Mouse (Mus musculus) neural tube, embryonic 14.5 days (tissue): ENCODE data around the gene Rem1. TPM values are rescaled to one million over a fixed set of nuclear protein-coding genes. Genes with fewer than 3 reads are reported as not detected.

ENCODE experiments used
- ATAC-seq: fragments of 200-750 bp; cut with Nextera tagmentation; 2 replicates; pipeline ENCODE4 v1.8.0; 2017; ENCODE audit warnings: low read depth, mild to moderate bottlenecking, moderate TSS enrichment, moderate library complexity
- H3K27ac ChIP-seq: fragments of 300-500 bp; sonication (generic); 2 replicates; pipeline ENCODE4 v1.5.1; 2014; ENCODE audit warnings: low read depth, mild to moderate bottlenecking, control low read depth, low read length, moderate library complexity, mixed read lengths
- H3K27me3 ChIP-seq: fragments of 300-500 bp; sonication (generic); 2 replicates; pipeline ENCODE4 v1.6.1; 2014; ENCODE audit warnings: low read length; ENCODE audit not compliant: control insufficient read depth, insufficient read depth
- H3K36me3 ChIP-seq: fragments of 300-500 bp; sonication (generic); 2 replicates; pipeline ENCODE4 v1.6.1; 2014; ENCODE audit warnings: low read length, mixed read lengths; ENCODE audit not compliant: control insufficient read depth, insufficient read depth
- H3K4me1 ChIP-seq: fragments of 300-500 bp; sonication (generic); 2 replicates; pipeline ENCODE4 v1.6.1; 2014; ENCODE audit warnings: low read length; ENCODE audit not compliant: control insufficient read depth, insufficient read depth
- H3K4me2 ChIP-seq: fragments of 300-500 bp; sonication (generic); 2 replicates; pipeline ENCODE4 v1.6.1; 2014; ENCODE audit warnings: mild to moderate bottlenecking, low read depth, low read length, control low read depth
- H3K4me3 ChIP-seq: fragments of 300-500 bp; sonication (generic); 2 replicates; pipeline ENCODE4 v1.5.1; 2014; ENCODE audit warnings: low read depth, low read length, control low read depth, mixed read lengths
- H3K9ac ChIP-seq: fragments of 300-500 bp; sonication (generic); replicated peaks from 2 replicates; pipeline ENCODE4 v1.6.1; 2014; ENCODE audit warnings: low read depth, mild to moderate bottlenecking, control low read depth, low read length, mixed read lengths
- H3K9me3 ChIP-seq: fragments of 300-500 bp; sonication (generic); 2 replicates; pipeline ENCODE4 v1.6.1; 2016; ENCODE audit warnings: low read length; ENCODE audit not compliant: control insufficient read depth
- WGBS: fragments of 180-500 bp; shearing (Covaris S2); extraction: QIAGEN DNeasy Blood & Tissue Kit; methylation state at CpG from one replicate; pipeline ENCODE4 v1.1.7; 2014; 5-methylcytosine and 5-hydroxymethylcytosine counted together
- polyA plus RNA-seq: library from polyadenylated mRNA; unstranded; fragments of >200 nt; fragmentation: Nextera tagmentation; extraction: Ambion mirVana; gene quantifications from 2 replicates; pipeline ENCODE4 v1.2.1, GENCODE M21; 2014

Gene Rem1
- polyA plus RNA-seq, 1 experiment from 2014 or later: not detected

DNA sequence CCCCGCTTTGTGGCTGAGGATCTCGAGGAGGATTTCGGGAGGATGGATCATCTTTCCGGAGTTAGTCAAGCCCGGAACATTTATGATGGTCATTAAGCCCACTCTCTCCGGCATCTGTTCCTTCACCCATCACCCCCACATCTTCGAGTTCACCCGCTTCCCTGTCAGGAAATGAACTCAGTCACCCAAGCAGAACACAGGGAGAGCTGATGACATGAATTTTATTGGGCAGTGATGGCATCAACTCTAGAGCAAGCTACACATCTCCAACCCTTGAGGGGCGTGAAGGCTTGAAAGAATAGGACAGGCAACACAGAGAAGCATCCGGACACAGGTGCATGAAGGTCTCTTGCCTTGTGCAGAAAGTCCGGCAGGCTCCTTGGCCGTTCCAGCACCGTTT is 4.6 kb upstream of the Rem1 start:
- no peak for ATAC-seq
- Histone ChIP-seq H3K4me2 (no peak overlapping the region), H3K36me3 (no peaks in the 10 kb centered on the region), H3K4me1 (peaks cover 6% of the 10 kb centered on the region; the same call in 1 of the 2 replicates), H3K4me3 (no peak overlapping the region), H3K27me3 (peaks cover 9% of the 10 kb centered on the region; the same call in 1 of the 2 replicates), H3K9me3 (no peaks in the 10 kb centered on the region), H3K9ac (no peak overlapping the region), H3K27ac (no peak overlapping the region)
- WGBS: 74% methylated on average over 13 of the region's 13 CpGs

DNA sequence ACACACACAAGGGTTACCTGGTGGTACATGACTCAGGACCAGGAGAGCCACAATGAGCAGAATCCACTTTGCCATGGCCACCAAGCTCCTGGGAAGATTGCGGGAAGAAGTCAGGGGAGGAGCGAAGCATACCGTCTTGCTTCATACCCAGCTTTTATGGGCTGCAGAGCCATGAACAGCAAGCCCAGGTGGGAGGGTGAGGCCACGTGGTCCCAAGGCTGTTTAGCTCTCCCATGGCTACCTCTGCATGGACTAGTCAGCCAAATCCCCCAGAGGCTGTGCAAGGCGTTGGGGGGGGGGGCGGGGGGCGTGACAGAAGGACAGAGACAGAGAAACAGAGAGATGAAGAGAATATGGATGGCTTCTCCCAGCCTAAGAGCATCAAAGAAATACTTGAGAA is 3.8 kb upstream of the Rem1 start, which contains the start of gene Defb25:
Gene Defb25, minus strand, starts transcription at position 101 of the 400 bp plus-strand sequence.
- H3K4me2 ChIP-seq: no peak within 1 kb of the TSS
- no peak for ATAC-seq
- H3K9me3 ChIP-seq: no peaks in the 10 kb centered on the region
- no peak within 1 kb of the TSS for H3K4me3 ChIP-seq
- no peak within 1 kb of the TSS for H3K27ac ChIP-seq
- H3K9ac ChIP-seq: no peak within 1 kb of the TSS
- 84% methylated on average over 7 of the region's 7 CpGs for WGBS
- H3K36me3 ChIP-seq: no peaks in the 10 kb centered on the region
- peaks cover 7% of the 10 kb centered on the region; the same call in 1 of the 2 replicates for H3K4me1 ChIP-seq
- H3K27me3 ChIP-seq: peaks cover 11% of the 10 kb centered on the region; the same call in 1 of the 2 replicates

DNA sequence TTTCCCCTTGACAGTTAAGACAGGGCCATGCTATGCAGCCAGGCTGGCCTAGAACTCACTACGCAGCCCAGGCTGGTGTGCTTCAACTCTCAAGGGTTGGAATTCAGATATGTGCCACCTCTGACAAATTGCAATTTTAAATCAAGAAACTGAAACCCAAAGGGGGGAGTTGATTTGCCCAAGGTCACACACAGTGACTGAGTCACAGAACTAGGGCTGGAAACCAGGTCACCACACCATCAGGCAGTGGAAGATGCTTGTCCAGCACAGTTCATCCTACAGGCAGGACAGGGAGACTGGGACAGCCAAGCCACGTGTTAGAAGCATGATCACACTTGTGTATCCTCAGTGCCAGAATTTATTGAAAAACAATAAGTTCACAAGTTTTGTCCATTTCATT is 2.2 kb upstream of the Rem1 start:
- peaks cover 7% of the 10 kb centered on the region; the same call in 1 of the 2 replicates for H3K4me1 ChIP-seq
- H3K27ac ChIP-seq: no peak overlapping the region
- H3K9me3 ChIP-seq: no peaks in the 10 kb centered on the region
- no peak overlapping the region for H3K9ac ChIP-seq
- ATAC-seq: no peak
- WGBS: 92% methylated on average over 2 of the region's 2 CpGs
- H3K4me2 ChIP-seq: no peak overlapping the region
- peaks cover 15% of the 10 kb centered on the region; the same call in 1 of the 2 replicates for H3K27me3 ChIP-seq
- no peaks in the 10 kb centered on the region for H3K36me3 ChIP-seq
- no peak overlapping the region for H3K4me3 ChIP-seq

DNA sequence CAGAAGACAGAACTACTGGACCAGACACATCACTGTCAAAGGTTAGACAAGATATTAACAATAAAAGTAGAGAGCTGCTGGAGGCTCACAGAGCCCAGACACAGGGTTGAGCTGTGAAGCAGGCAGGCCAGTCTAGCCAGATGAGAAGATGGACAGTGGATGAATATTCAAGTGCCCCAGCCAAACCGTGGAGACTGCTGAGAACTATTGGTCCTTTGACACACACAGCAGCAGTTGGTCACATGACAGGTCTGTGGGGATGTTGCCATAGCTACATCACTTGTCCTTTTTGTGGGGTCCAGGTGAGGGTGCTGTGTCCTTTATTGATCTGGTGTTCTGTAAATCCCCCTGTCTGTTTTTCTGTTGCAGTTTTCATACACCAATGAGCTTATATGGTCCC is 1.5 kb upstream of the Rem1 start:
- Histone ChIP-seq H3K27me3 (peaks cover 15% of the 10 kb centered on the region; the same call in 1 of the 2 replicates), H3K4me2 (no peak overlapping the region), H3K4me1 (peaks cover 7% of the 10 kb centered on the region; the same call in 1 of the 2 replicates), H3K4me3 (no peak overlapping the region), H3K9ac (no peak overlapping the region), H3K36me3 (no peaks in the 10 kb centered on the region), H3K9me3 (no peaks in the 10 kb centered on the region), H3K27ac (no peak overlapping the region)
- ATAC-seq: no peak
- WGBS: 4% methylated on average over 1 of the region's 1 CpGs

DNA sequence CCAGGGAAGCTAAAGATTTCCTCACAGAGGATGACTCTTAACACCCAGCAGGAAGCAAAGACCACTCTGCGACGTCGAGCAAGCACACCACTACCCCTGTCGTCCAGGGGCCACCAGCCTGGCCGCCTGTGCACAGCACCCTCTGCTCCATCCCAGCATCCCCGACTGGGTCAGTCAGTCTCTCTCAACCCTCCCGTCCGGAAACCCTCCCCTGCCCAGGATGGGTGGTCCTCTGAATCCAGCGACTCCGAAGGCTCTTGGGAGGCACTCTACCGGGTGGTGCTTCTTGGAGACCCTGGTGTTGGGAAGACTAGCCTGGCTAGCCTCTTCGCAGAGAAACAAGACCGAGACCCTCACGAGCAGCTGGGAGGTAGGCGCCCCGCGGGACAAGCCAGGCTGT is 1.3 kb downstream of the Rem1 start:
- Histone ChIP-seq H3K4me3 (no peak overlapping the region), H3K4me1 (peaks cover 7% of the 10 kb centered on the region; the same call in 1 of the 2 replicates), H3K4me2 (no peak overlapping the region), H3K9me3 (no peaks in the 10 kb centered on the region), H3K36me3 (no peaks in the 10 kb centered on the region), H3K9ac (no peak overlapping the region), H3K27me3 (peaks cover 15% of the 10 kb centered on the region; the same call in 1 of the 2 replicates), H3K27ac (no peak overlapping the region)
- WGBS: 43% methylated on average over 17 of the region's 17 CpGs
- no peak for ATAC-seq

DNA sequence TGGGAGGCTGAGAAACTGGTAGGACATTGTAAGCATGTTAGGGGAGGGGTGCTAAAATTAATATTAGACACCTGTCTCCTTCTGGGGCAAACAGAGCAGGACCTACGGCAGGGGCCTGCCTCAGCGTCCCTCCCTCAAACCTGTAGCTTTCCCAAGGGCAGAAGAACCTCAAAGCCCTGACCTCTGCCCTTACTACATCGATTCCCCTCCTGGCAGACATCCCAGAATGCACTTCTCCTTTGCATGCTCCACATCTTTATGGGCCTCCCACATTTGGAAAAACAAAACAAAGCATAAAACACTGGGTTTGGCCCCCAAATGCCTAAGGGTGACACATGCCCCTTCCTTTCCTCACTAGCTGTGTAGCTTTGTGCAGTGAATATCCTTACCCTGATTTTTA is 2.5 kb downstream of the Rem1 start:
- Histone ChIP-seq H3K4me1 (peaks cover 7% of the 10 kb centered on the region; the same call in 1 of the 2 replicates), H3K4me2 (no peak overlapping the region), H3K36me3 (no peaks in the 10 kb centered on the region), H3K27ac (no peak overlapping the region), H3K4me3 (no peak overlapping the region), H3K27me3 (peaks cover 15% of the 10 kb centered on the region; the same call in 1 of the 2 replicates), H3K9ac (no peak overlapping the region), H3K9me3 (no peaks in the 10 kb centered on the region)
- WGBS: 38% methylated on average over 3 of the region's 3 CpGs
- ATAC-seq: no peak

DNA sequence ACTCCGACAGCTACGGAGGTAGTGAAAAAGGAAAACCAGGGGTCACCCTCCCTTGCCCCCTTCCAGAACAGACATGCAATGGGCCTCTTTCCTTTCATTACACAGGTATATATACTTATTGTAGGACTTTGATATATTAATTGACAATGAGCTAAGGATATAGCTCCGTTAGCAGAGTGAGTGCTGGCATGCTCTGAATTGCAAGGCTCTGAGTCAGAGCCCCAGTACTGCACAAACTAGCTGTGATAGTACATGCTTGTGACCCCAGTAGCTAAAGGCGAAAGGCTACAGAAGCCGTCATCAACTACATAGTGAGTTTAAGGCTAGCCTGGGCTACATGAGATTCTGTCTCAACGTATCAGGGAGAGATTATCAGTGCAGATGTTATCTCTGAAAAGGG is 3.2 kb downstream of the Rem1 start:
- no peak for ATAC-seq
- no peak overlapping the region for H3K4me2 ChIP-seq
- H3K4me1 ChIP-seq: peaks cover 7% of the 10 kb centered on the region; the same call in 1 of the 2 replicates
- peaks cover 15% of the 10 kb centered on the region; the same call in 1 of the 2 replicates for H3K27me3 ChIP-seq
- H3K36me3 ChIP-seq: no peaks in the 10 kb centered on the region
- H3K4me3 ChIP-seq: no peak overlapping the region
- 93% methylated on average over 6 of the region's 6 CpGs for WGBS
- no peak overlapping the region for H3K27ac ChIP-seq
- no peaks in the 10 kb centered on the region for H3K9me3 ChIP-seq
- no peak overlapping the region for H3K9ac ChIP-seq

DNA sequence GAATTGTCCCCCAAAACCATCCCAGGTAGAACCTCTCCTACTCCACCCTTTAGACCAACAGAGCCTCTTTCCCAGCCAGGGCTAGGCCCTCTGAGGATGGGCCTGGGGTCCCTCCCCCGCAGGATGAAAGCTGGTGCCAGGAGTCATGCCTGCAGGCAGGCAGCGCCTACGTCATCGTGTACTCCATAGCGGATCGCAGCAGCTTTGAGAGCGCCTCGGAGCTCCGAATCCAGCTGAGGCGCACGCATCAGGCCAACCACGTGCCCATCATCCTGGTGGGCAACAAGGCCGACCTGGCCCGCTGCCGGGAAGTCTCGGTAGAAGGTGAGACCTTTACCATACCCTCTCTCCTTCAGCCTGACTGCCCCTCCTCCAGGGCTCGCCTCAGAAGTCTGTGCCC is 6.6 kb downstream of the Rem1 start:
- Histone ChIP-seq H3K9me3 (no peaks in the 10 kb centered on the region), H3K9ac (no peak overlapping the region), H3K27ac (no peak overlapping the region), H3K36me3 (no peaks in the 10 kb centered on the region), H3K4me1 (no peaks in the 10 kb centered on the region), H3K4me3 (no peak overlapping the region), H3K27me3 (0 out of 2 replicates have a peak, but pooled peaks cover under 1% of the 10 kb centered on the region), H3K4me2 (0 out of 2 replicates have a peak overlapping the region, but pooled peaks have one; percentile 7)
- ATAC-seq: peak; percentile 21; the same call in 1 of the 2 replicates
- 42% methylated on average over 17 of the region's 17 CpGs for WGBS

DNA sequence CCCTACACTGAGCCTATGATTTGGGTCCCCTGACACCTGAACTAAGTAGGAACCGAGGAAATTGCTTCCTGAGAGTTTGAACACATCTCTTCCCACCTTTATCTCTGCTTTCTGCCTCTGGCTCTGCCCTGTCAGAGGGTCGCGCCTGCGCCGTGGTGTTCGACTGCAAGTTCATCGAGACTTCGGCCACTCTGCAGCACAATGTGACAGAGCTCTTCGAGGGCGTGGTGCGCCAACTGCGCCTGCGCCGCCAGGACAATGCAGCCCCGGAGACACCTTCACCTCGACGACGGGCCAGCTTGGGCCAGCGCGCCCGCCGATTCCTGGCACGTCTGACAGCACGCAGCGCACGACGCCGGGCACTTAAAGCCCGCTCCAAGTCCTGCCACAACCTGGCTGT is 7.6 kb downstream of the Rem1 start:
- ATAC-seq: no peak
- WGBS: 74% methylated on average over 29 of the region's 29 CpGs
- Histone ChIP-seq H3K9me3 (no peaks in the 10 kb centered on the region), H3K4me1 (no peaks in the 10 kb centered on the region), H3K27me3 (no peaks in the 10 kb centered on the region), H3K4me2 (no peak overlapping the region), H3K9ac (no peak overlapping the region), H3K27ac (no peak overlapping the region), H3K4me3 (no peak overlapping the region), H3K36me3 (no peaks in the 10 kb centered on the region)
